Mouse (Mus musculus) liver, adult 2 months (tissue): ENCODE measurements around the gene Rbl1.

Experiments used
- CTCF ChIP-seq: fragments of 200-500 bp; IDR thresholded peaks from 2 replicates; pipeline ENCODE4 v1.5.1; 2011; ENCODE audit warnings: low read depth, low read length, control low read depth
- POLR2A ChIP-seq: fragments of 200-500 bp; IDR thresholded peaks from 2 replicates; pipeline ENCODE4 v1.6.1; 2011; ENCODE audit warnings: low read length, control low read depth; ENCODE audit not compliant: insufficient read depth; ENCODE audit errors: extremely low read depth

DNA sequence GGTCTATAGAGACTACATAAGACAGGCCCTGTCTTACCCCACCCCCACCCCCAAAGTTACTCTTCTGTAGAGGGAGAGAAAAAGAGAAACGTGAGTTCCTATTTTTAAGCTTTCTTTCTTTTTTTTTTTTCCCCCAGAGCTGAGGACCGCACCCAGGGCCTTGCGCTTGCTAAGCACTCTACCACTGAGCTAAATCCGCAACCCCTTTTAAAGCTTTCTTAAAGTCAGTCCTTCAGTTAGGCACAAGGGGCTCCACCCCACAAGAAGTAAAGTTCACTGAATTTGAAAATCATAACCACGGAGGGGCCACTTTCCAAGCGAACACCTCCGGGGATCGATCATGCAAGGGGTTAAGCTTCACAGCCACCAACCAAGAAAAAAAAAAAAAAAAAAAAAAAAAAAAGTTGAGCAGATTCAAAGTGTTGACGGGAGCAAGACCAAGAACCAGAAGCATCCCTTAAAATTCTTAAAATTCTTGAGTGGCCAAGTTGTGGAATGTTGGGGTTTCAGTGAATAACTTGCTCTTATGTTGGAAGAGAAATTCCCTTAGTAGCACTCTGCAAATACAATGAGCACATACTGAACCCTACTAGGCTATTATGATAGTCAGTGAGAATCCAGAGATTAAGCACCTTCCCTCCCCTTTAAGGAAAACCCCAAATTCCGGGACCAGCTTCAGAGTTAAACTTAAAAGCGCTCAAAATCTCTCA is 70.4 kb downstream of the Rbl1 start:
- TF ChIP-seq CTCF (no peak), POLR2A (no peak)
